Mouse (Mus musculus): ENCODE measurements around the gene Cacnb2. TPM values are rescaled to one million over a fixed set of nuclear protein-coding genes. Genes with fewer than 3 reads are reported as not detected.

Gene Cacnb2
- polyA plus RNA-seq, 1 experiment from 2014 or later, result 4.0 TPM

- peak; percentile 55 for ATAC-seq (ENCODE audit: low FRiP score)
- Histone ChIP-seq H3K27me3 (no peaks in the 10 kb centered on the region), H3K4me1 (replicated peaks) (peaks cover 22% of the 10 kb centered on the region), H3K27ac (peak overlapping the region; percentile 72), H3K36me3 (no peaks in the 10 kb centered on the region), H3K4me2 (peak overlapping the region; percentile 47), H3K4me3 (peak overlapping the region; percentile 28), H3K9ac (peak overlapping the region; percentile 60), H3K9me3 (no peaks in the 10 kb centered on the region)
- WGBS, result 17% methylated on average over 7 of the region's 7 CpGs
These were observed 137.5 kb downstream of the Cacnb2 start for GRCm38 (mm10) chr2:14740359-14740758.

GRCm38 (mm10) chr2:14744761-14745160, 141.9 kb downstream of the Cacnb2 start:
- no peak overlapping the region for H3K9ac ChIP-seq
- no peak overlapping the region for H3K4me3 ChIP-seq
- WGBS, result 80% methylated on average over 1 of the region's 1 CpGs
- H3K4me2 ChIP-seq, result no peak overlapping the region
- H3K4me1 ChIP-seq (replicated peaks), result peaks cover 10% of the 10 kb centered on the region
- H3K9me3 ChIP-seq, result no peaks in the 10 kb centered on the region
- no peaks in the 10 kb centered on the region for H3K27me3 ChIP-seq
- no peak overlapping the region for H3K27ac ChIP-seq
- no peaks in the 10 kb centered on the region for H3K36me3 ChIP-seq
- no peak for ATAC-seq (ENCODE audit: low FRiP score)

DNA sequence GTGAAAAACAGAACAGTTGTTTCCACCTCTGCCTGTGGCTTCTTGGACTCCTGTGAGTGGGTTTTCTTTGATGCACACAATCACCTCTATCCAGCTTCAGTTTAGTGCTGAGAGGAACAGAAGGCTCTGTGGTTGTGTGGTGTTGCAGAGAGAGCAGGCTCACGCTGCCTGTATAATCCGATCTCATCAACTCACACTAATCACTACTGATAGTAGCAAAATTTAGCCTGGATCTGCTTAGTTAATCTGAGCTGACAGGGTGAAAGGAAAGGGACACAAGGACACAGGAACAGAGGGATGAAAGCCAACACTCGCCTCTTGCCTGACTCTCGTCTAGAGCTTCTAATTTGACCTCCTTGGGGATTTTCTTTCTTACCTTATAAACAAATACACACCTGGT, 160.0 kb downstream of the Cacnb2 start:
- Histone ChIP-seq H3K4me3 (no peak overlapping the region), H3K27me3 (no peaks in the 10 kb centered on the region), H3K36me3 (no peaks in the 10 kb centered on the region), H3K27ac (no peak overlapping the region), H3K9me3 (no peaks in the 10 kb centered on the region), H3K9ac (no peak overlapping the region), H3K4me1 (replicated peaks) (no peaks in the 10 kb centered on the region), H3K4me2 (no peak overlapping the region)
- WGBS, result 78% methylated on average over 4 of the region's 4 CpGs
- ATAC-seq (ENCODE audit: low FRiP score), result 0 out of 2 replicates have a peak, but pooled peaks have one; percentile 28

DNA sequence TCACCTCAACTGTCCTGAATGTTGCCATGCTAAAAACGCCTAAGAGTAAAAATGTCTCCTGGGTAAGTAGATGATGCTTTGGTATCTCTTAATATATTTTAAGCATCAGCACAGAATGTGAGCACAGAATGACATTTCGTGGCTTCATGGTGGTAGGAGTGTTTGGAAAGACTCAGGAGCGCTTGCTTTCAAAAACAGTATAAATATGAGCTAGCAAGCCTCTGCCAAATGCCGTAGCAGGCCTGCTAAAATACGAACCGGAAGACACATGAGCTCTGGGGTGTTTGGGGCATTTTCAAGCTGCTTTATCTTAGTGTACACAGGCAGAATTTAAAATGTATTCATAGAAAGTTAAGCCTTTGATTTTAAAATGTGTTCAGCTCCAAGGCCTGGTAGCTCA, 161.0 kb downstream of the Cacnb2 start:
- H3K27ac ChIP-seq, result no peak overlapping the region
- ATAC-seq (ENCODE audit: low FRiP score), result no peak
- no peaks in the 10 kb centered on the region for H3K9me3 ChIP-seq
- no peak overlapping the region for H3K4me2 ChIP-seq
- H3K9ac ChIP-seq, result no peak overlapping the region
- no peaks in the 10 kb centered on the region for H3K36me3 ChIP-seq
- no peaks in the 10 kb centered on the region for H3K27me3 ChIP-seq
- H3K4me3 ChIP-seq, result no peak overlapping the region
- H3K4me1 ChIP-seq (replicated peaks), result no peaks in the 10 kb centered on the region
- WGBS, result 90% methylated on average over 6 of the region's 6 CpGs

GRCm38 (mm10) chr2:14769448-14769847, 166.6 kb downstream of the Cacnb2 start:
- no peak overlapping the region for H3K4me2 ChIP-seq
- ATAC-seq (ENCODE audit: low FRiP score), result no peak
- H3K27ac ChIP-seq, result no peak overlapping the region
- H3K9me3 ChIP-seq, result no peaks in the 10 kb centered on the region
- no peak overlapping the region for H3K9ac ChIP-seq
- H3K4me3 ChIP-seq, result no peak overlapping the region
- WGBS, result 94% methylated on average over 1 of the region's 1 CpGs
- no peaks in the 10 kb centered on the region for H3K4me1 ChIP-seq (replicated peaks)
- no peaks in the 10 kb centered on the region for H3K27me3 ChIP-seq
- no peaks in the 10 kb centered on the region for H3K36me3 ChIP-seq

DNA sequence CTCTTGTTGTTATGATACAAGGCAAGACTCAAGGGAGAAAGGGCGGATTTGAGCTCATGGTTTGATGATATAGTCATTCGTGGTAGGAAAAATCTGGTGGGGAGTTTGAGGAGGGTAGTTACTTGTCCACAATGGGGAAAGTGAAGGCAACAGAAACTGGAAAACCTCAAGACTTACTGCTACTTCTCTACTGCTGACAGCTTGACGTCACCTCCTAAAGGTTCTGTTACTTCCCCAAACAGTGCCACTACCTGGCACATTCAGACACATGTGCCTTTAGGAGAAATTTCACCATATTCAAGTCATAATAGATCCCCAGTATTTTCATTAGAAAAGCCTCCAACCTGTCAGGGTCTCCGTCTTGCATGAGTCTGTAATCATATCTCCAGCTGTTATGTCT, 167.7 kb downstream of the Cacnb2 start:
- Histone ChIP-seq H3K27me3 (no peaks in the 10 kb centered on the region), H3K9ac (no peak overlapping the region), H3K4me1 (replicated peaks) (no peaks in the 10 kb centered on the region), H3K4me2 (no peak overlapping the region), H3K4me3 (no peak overlapping the region), H3K9me3 (no peaks in the 10 kb centered on the region), H3K36me3 (no peaks in the 10 kb centered on the region), H3K27ac (no peak overlapping the region)
- WGBS, result 86% methylated on average over 4 of the region's 4 CpGs
- ATAC-seq (ENCODE audit: low FRiP score), result no peak

DNA sequence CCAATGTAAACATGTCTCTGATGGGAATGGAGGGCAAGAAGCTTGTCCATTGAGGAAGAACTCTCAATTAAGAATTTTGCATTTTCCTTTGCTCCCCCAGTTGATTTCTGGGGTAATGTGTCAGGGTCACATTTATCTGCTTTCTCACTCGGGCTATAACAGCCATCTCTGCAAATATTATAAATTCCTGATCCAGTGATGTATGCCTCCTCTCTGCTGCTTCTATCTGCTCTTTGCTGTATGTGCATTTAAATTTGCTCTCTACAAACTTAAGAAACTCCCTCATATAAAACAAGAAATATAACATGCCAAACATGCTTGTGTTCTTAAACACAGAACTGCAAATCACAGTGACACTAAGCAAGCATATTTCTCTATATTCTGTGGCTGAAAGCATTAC, 171.5 kb downstream of the Cacnb2 start:
- Histone ChIP-seq H3K4me3 (no peak overlapping the region), H3K9me3 (no peaks in the 10 kb centered on the region), H3K4me1 (replicated peaks) (no peaks in the 10 kb centered on the region), H3K9ac (no peak overlapping the region), H3K36me3 (no peaks in the 10 kb centered on the region), H3K27ac (no peak overlapping the region), H3K4me2 (no peak overlapping the region), H3K27me3 (no peaks in the 10 kb centered on the region)
- whole genome bisulfite sequencing, result 78% methylated on average over 1 of the region's 1 CpGs
- no peak for ATAC-seq (ENCODE audit: low FRiP score)

DNA sequence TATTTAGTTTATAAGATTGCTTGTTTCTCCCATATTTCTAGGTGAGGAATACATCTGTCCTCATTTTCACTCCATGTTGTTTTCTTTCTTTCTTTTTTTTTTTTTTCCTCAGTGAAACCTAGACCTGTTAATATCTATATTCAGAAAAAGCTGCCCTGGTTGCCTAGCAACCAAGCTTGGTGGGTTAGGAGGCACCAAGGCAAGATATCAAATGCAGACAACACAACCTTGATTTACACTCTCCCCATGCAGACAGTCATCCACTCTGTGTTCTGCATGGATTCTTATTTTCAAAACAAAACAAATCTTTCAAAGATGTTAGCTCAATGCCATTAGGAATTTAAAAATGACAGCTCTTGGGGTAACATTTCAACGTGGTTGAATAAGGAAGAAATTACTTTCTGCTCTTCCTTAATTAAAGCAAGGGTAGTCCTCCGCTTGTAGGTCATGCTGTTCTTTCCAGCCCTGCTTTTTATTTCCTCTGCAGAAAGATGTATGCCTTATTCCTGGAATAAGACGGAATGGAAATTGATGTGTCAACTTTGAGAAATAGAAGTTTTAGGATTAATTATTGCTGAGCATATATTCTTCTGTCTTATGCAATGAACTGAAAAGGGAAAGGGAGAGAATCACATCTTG, 172.1 kb downstream of the Cacnb2 start:
- Histone ChIP-seq H3K27ac (no peak overlapping the region), H3K9me3 (no peaks in the 10 kb centered on the region), H3K36me3 (no peaks in the 10 kb centered on the region), H3K4me2 (no peak overlapping the region), H3K4me3 (no peak overlapping the region), H3K9ac (no peak overlapping the region), H3K27me3 (no peaks in the 10 kb centered on the region), H3K4me1 (replicated peaks) (no peaks in the 10 kb centered on the region)
- ATAC-seq (ENCODE audit: low FRiP score), result peak; percentile 82
- 63% methylated on average over 3 of the region's 3 CpGs for WGBS

DNA sequence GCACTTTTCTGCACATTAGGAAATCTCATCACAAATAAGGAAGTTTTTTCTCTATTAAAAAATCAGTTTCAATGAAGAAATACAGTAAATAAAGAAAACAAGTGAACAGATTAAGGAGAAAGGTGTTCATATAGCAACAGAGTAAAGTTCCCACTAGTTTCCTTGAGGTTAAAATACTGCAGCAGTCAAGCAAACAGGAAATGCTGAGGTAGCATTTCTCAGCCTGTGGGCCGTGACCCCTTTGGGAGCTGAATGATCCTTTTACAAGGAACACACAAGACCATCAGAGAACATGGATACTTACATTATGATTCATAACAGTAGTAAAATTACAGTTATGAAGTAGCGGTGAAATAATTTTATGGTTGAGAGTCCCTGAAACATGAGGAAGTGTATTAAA, 185.1 kb downstream of the Cacnb2 start:
- H3K27ac ChIP-seq, result no peak overlapping the region
- H3K36me3 ChIP-seq, result no peaks in the 10 kb centered on the region
- H3K9ac ChIP-seq, result no peak overlapping the region
- H3K27me3 ChIP-seq, result no peaks in the 10 kb centered on the region
- WGBS, result 90% methylated on average over 2 of the region's 2 CpGs
- no peak overlapping the region for H3K4me2 ChIP-seq
- H3K4me1 ChIP-seq (replicated peaks), result no peaks in the 10 kb centered on the region
- H3K9me3 ChIP-seq, result no peaks in the 10 kb centered on the region
- no peak for ATAC-seq (ENCODE audit: low FRiP score)
- H3K4me3 ChIP-seq, result no peak overlapping the region

GRCm38 (mm10) chr2:14801446-14802046, 198.7 kb downstream of the Cacnb2 start:
- 58% methylated on average over 4 of the region's 4 CpGs for WGBS

DNA sequence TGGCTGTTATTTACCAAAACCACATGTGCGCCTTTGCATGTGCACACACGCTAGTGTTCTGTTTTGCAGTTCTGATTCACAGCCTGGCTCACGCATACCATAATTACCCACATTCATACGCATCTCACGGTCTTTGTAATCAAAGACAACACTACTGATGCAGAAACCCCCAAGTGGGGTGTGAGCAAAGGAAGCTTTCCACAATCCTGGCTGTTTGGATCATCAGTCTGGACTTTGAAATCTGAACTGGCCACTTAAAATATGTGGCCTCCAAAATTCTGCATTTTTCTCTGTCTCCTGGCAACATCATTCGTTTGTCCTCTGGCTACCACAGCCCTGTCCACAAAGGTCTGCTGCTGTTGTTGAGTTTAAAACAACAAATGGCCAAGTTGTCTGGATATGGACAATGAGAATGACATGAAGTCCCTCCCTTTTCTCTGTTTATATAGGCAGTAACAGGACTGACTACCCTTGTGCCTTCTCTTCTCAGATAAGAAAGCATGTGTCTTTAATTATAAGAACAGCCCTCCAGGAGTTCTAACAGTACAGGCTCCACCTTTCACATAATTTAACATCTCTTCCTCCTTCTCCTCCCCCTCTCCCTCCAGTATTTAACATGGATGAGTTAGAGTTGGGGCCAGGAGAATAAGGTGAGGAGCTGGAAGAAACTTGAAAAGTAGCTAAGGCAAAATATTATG, 204.9 kb downstream of the Cacnb2 start:
- Histone ChIP-seq H3K4me3 (no peak overlapping the region), H3K9me3 (no peaks in the 10 kb centered on the region), H3K4me2 (no peak overlapping the region), H3K4me1 (replicated peaks) (peaks cover 11% of the 10 kb centered on the region; the same call in 1 of the 2 replicates), H3K36me3 (no peaks in the 10 kb centered on the region), H3K27ac (no peak overlapping the region), H3K27me3 (no peaks in the 10 kb centered on the region), H3K9ac (no peak overlapping the region)
- ATAC-seq (ENCODE audit: low FRiP score), result 0 out of 2 replicates have a peak, but pooled peaks have one; percentile 36
- 25% methylated on average over 6 of the region's 6 CpGs for WGBS

More at GRCm38 (mm10) chr2:14801446-14802046, 198.7 kb downstream of the Cacnb2 start:
- H3K9me3 ChIP-seq, result no peaks in the 10 kb centered on the region; the same call in 1 of the 2 replicates
- H3K27ac ChIP-seq, result no peak overlapping the region
- H3K36me3 ChIP-seq, result no peaks in the 10 kb centered on the region
- no peaks in the 10 kb centered on the region for H3K27me3 ChIP-seq
- no peaks in the 10 kb centered on the region for H3K4me1 ChIP-seq (replicated peaks)
- ATAC-seq (ENCODE audit: low FRiP score), result 0 out of 2 replicates have a peak, but pooled peaks have one; percentile 21
- H3K9ac ChIP-seq, result no peak overlapping the region
- H3K4me3 ChIP-seq, result no peak overlapping the region
- H3K4me2 ChIP-seq, result no peak overlapping the region

DNA sequence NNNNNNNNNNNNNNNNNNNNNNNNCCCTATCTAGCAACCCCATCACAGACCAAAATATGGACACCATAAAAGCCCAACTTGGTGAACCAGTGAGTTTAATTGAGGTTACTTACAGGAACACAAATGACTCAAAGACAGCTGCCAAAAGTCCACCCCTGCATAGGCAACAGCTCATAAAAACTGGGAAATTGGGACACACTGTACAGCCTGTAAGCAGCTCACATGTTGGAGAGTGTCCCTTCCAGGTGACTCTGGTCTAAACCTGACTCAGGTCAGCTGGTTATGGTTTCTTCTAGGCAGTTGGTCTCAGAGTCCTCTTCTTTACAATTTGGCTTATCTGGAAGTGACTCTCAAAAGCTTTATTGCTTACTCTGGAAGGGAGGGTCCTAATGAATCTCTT, 212.1 kb downstream of the Cacnb2 start:
- Histone ChIP-seq H3K4me2 (no peak overlapping the region), H3K4me3 (no peak overlapping the region), H3K9me3 (no peaks in the 10 kb centered on the region), H3K27ac (no peak overlapping the region), H3K27me3 (no peaks in the 10 kb centered on the region), H3K4me1 (replicated peaks) (no peaks in the 10 kb centered on the region), H3K9ac (no peak overlapping the region), H3K36me3 (no peaks in the 10 kb centered on the region)
- ATAC-seq (ENCODE audit: low FRiP score), result no peak
